Mouse (Mus musculus): ENCODE results near the gene Coa6. TPM values are rescaled to one million over a fixed set of nuclear protein-coding genes. Genes with fewer than 3 reads are reported as not detected.

Coa6 gene
- polyA plus RNA-seq, 1 experiment, result 38.1 TPM

DNA sequence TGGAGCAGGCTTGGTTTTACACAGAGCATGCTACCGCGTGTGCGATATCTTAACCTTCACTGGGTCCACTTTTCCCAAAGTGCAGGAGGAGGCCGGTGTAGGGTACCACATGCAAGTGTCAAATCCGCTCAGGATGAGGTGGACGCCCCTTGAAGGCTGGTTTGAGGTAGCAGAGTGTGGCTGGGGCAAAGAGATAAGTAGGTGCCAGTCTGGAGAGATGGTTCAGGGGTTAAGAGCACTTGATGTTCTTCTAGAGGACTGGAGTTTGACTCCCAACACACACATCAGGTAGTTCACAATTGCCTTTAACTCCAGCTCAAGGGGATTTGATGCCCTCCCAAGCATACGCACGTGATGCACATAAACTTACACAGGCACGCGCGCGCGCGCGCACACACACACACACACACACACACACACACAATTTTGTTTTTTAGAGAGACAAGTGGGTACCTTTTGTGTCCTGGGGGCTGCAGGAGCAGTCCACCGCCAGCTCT lies 51.5 kb downstream of the Coa6 start:
- DNase-seq (ENCODE audit: low spot score), result no peak

DNA sequence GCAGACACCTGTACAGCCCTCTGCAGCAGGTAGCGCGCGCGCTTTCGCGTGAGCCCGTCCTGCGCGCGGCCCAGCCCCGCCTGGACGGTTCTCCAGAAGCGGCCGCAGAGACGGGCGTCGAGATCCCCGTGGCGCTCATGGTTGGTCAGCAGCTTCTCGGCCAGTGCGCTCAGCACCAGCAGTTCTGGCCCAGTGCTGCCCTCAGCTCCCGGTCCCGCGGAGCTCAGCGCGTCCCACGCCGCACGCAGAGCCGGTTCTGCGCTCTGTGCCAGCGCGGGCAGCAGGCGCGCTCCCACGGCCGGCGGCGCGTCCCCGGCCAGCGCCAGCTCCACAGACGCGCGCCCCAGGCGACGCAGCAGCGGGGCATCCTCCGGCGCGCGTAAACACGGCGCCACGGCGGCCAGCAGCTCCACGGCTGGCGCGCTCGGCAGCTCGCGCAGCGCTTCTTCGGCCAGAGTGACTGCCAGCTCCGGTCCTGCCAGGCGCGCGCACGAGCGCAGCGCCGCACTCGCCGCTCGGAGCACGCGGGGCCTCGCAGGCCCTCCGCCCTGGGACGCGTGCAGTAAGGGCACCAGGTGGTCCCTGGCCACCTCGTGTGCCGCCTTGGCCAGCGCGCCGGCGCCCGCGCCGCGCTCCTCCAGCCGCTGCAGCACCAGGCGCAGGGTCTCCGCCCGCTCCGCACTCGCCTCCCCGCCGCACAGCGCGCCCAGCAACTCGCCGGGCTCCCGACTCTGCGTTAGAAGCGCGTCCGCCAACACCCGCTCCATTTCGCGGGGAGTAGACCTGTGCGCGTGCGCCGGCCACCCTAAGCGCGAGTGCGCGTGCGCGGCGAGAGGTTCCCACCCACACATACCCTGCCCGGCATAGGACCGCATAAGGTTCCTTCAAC lies 52.2 kb downstream of the Coa6 start, which contains the start of gene Tarbp1:
Tarbp1 (minus strand) TSS at position 767 of the 889 bp plus-strand sequence.
- DNase-seq (ENCODE audit: low spot score), result peak; percentile 89

Other genes with a start within 250 kb of the Coa6 start
- gene Slc35f3, start 124.0 kb upstream of the Coa6 start, polyA plus RNA-seq (2012; rRNA removed), result 0.03 TPM in 1 of 2 replicates, not detected in the other
- 3.5 and 3.9 TPM in 2 replicates for gene Tarbp1, start 52.5 kb downstream of the Coa6 start, polyA plus RNA-seq (2012; rRNA removed)
- 33.4 and 35.5 TPM in 2 replicates for gene Irf2bp2, start 171.5 kb downstream of the Coa6 start, polyA plus RNA-seq (2012; rRNA removed)